Mouse (Mus musculus): ENCODE results near the gene Snrpb2.

DNA sequence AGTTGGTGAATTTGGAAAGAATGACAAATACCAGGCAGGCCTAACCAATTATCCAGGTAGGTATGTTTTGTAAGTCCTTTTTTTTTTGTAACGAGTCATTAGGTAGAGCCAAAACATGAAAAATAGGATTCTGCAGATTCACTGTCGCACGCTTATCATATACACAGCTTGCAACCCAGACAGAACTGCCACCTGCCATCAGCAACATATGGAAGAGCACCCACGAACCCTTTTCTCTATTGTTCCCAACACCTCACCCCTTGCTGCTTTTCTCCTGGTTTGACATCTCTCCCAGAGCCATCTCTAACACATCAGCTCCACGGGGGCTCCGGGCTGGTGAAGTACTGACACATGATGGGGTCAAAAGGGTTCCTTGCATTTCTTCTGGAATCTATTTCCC is 31.9 kb downstream of the Snrpb2 start:
- TF ChIP-seq USF1 (IDR thresholded peaks at IDR 0.05; ENCODE audit: low read depth, low read length) (no peak), CTCF (conservative IDR thresholded peaks at IDR 0.05 in 1 of 2, IDR thresholded peaks at IDR 0.05 in 1 of 2; ENCODE audit: low read depth in 2 of 2, low read length in 2 of 2) (no peak), ZMIZ1 (IDR thresholded peaks at IDR 0.05; ENCODE audit: low read depth, low read length) (no peak), EP300 (IDR thresholded peaks at IDR 0.05; ENCODE audit: low read length) (no peak), POLR2A (IDR thresholded peaks at IDR 0.05; ENCODE audit: low read depth, low read length) (no peak), KAT2A (IDR thresholded peaks at IDR 0.05; ENCODE audit: insufficient replicate concordance, low read length) (no peak), MEF2A (IDR thresholded peaks at IDR 0.05; ENCODE audit: borderline replicate concordance, low read depth, low read length) (no peak), MYC (IDR thresholded peaks at IDR 0.05; ENCODE audit: low read depth, low read length) (no peak), HCFC1 (IDR thresholded peaks at IDR 0.05; ENCODE audit: low read depth, low read length) (no peak), RAD21 (IDR thresholded peaks at IDR 0.05; ENCODE audit: low read depth, low read length) (no peak), BHLHE40 (IDR thresholded peaks at IDR 0.05; ENCODE audit: low read depth, low read length) (no peak), ZNF384 (IDR thresholded peaks at IDR 0.05; ENCODE audit: low read depth, low read length) (no peak), ZC3H11A (IDR thresholded peaks at IDR 0.05; ENCODE audit: low read depth, low read length) (no peak)
